Mouse (Mus musculus) kidney, postnatal 36 days (tissue): ENCODE measurements around the gene Haus3.

Source experiments
- DNase-seq, 2 experiments: peaks; one replicate each; pipeline ENCODE4 v3.0.0; 2021 to 2022; ENCODE audit warnings: mixed read lengths in 2 of 2

Haus3 gene

GRCm38 (mm10) chr5:34186391-34186790 is 17.1 kb upstream of the Haus3 start:
- DNase-seq = no peak

- DNase-seq = no peak
Observed at GRCm38 (mm10) chr5:34185791-34186190, 16.5 kb upstream of the Haus3 start.

GRCm38 (mm10) chr5:34185051-34185580 is 15.8 kb upstream of the Haus3 start:
- no peak for DNase-seq

GRCm38 (mm10) chr5:34183976-34184375 is 14.6 kb upstream of the Haus3 start:
- no peak for DNase-seq

- DNase-seq = peak; percentile 74 to 91
Observed at GRCm38 (mm10) chr5:34183156-34183880, 14.0 kb upstream of the Haus3 start.

GRCm38 (mm10) chr5:34182486-34182885 is 13.2 kb upstream of the Haus3 start:
- DNase-seq = peak; percentile 77 to 80

- no peak for DNase-seq
Observed at GRCm38 (mm10) chr5:34177821-34178220, 8.5 kb upstream of the Haus3 start.

- DNase-seq = no peak
Observed at GRCm38 (mm10) chr5:34177091-34177490, 7.8 kb upstream of the Haus3 start.

GRCm38 (mm10) chr5:34176691-34177090 is 7.4 kb upstream of the Haus3 start:
- no peak for DNase-seq

GRCm38 (mm10) chr5:34175403-34175694 is 6.0 kb upstream of the Haus3 start:
- no peak for DNase-seq

GRCm38 (mm10) chr5:34174550-34175402 is 5.4 kb upstream of the Haus3 start:
- no peak for DNase-seq

- DNase-seq = no peak
Observed at GRCm38 (mm10) chr5:34174021-34174420, 4.7 kb upstream of the Haus3 start.

GRCm38 (mm10) chr5:34170726-34171125 is 1.4 kb upstream of the Haus3 start:
- peak; percentile 42 to 51 for DNase-seq

- no peak for DNase-seq
Observed at GRCm38 (mm10) chr5:34169954-34170353, 627 bp upstream of the Haus3 start.

GRCm38 (mm10) chr5:34167857-34168256 is 1.5 kb downstream of the Haus3 start:
- no peak for DNase-seq

- no peak for DNase-seq
Observed at GRCm38 (mm10) chr5:34165793-34166192, 3.5 kb downstream of the Haus3 start.

GRCm38 (mm10) chr5:34148476-34148875 is 20.9 kb downstream of the Haus3 start:
- DNase-seq = no peak

- peak in 1 of 2 experiments; percentile 6 for DNase-seq
Observed at GRCm38 (mm10) chr5:34147554-34147953, 21.8 kb downstream of the Haus3 start.

- DNase-seq = peak; percentile 46 to 62
Observed at GRCm38 (mm10) chr5:34139751-34140150, 29.6 kb downstream of the Haus3 start.

- no peak for DNase-seq
Observed at GRCm38 (mm10) chr5:34132731-34133130, 36.6 kb downstream of the Haus3 start.

GRCm38 (mm10) chr5:34124131-34124530 is 45.2 kb downstream of the Haus3 start:
- peak in 1 of 2 experiments; percentile 8 for DNase-seq

- DNase-seq = no peak
Observed at GRCm38 (mm10) chr5:34119121-34119856, 50.0 kb downstream of the Haus3 start.

GRCm38 (mm10) chr5:34105681-34106080 is 63.6 kb downstream of the Haus3 start:
- DNase-seq = no peak
